Mouse (Mus musculus) C2C12 (cell line): ENCODE measurements around the gene Dmrtb1. TPM values are rescaled to one million over a fixed set of nuclear protein-coding genes. Genes with fewer than 3 reads are reported as not detected.
A peak's percentile ranks its signal among the peaks of the same experiment; 100 is the strongest.

ENCODE experiments used
- H3K27me3 ChIP-seq: one replicate; pipeline ENCODE4 v1.6.1; 2011; ENCODE audit not compliant: control insufficient read depth, insufficient read depth, insufficient read length
- H3K36me3 ChIP-seq: one replicate; pipeline ENCODE4 v1.6.1; 2011; ENCODE audit not compliant: control insufficient read depth, insufficient read depth
- H3K4me3 ChIP-seq: one replicate; pipeline ENCODE4 v1.5.1; 2011; ENCODE audit warnings: mild to moderate bottlenecking, control low read depth; ENCODE audit not compliant: poor library complexity, insufficient read depth, severe bottlenecking
- H3K79me2 ChIP-seq: one replicate; pipeline ENCODE4 v1.6.1; 2011; ENCODE audit not compliant: control insufficient read depth, insufficient read depth
- H3K79me3 ChIP-seq: one replicate; pipeline ENCODE4 v1.6.1; 2011; ENCODE audit warnings: low read depth, control low read depth
- H3ac ChIP-seq: one replicate; pipeline ENCODE3; 2011; ENCODE audit warnings: low read depth; ENCODE audit not compliant: control insufficient read depth, insufficient read length
- CEBPB ChIP-seq: IDR thresholded peaks from one replicate; pipeline ENCODE4 v1.6.1; 2011; ENCODE audit warnings: low read depth, mild to moderate bottlenecking, control low read depth, moderate library complexity
- CTCF ChIP-seq: IDR thresholded peaks from one replicate; pipeline ENCODE4 v1.5.1; 2011; ENCODE audit not compliant: control insufficient read depth, insufficient read depth, insufficient read length
- FOSL1 ChIP-seq: IDR thresholded peaks from one replicate; pipeline ENCODE4 v1.8.0; 2011; ENCODE audit warnings: mild to moderate bottlenecking, low read length; ENCODE audit not compliant: poor library complexity, insufficient read depth, severe bottlenecking
- MAX ChIP-seq: IDR thresholded peaks from one replicate; pipeline ENCODE4 v1.6.1; 2011; ENCODE audit warnings: mild to moderate bottlenecking, control low read depth
- MYOD1 ChIP-seq: IDR thresholded peaks from one replicate; pipeline ENCODE4 v1.6.1; 2011; ENCODE audit warnings: low read depth; ENCODE audit not compliant: control insufficient read depth, insufficient read length
- MYOG ChIP-seq: IDR thresholded peaks from one replicate; pipeline ENCODE4 v1.6.1; 2011; ENCODE audit not compliant: control insufficient read depth, insufficient read length; ENCODE audit errors: extremely low read depth
- USF1 ChIP-seq: IDR thresholded peaks from one replicate; pipeline ENCODE4 v1.6.1; 2011; ENCODE audit warnings: low read depth, mild to moderate bottlenecking, control low read depth, moderate library complexity
- polyA plus RNA-seq: library from polyadenylated mRNA; unstranded; fragments of >200 nt; fragmentation: generic; extraction: Trizol; gene quantifications from one replicate; pipeline ENCODE4 v1.2.1, GENCODE M21; 2012; ENCODE audit warnings: missing spikeins

Gene Dmrtb1
- polyA plus RNA-seq, 1 experiment = 0.05 TPM

GRCm38 (mm10) chr4:107693816-107694215, 9.8 kb upstream of the Dmrtb1 start:
- no peak for TF ChIP-seq FOSL1
- TF ChIP-seq MAX = no peak
- TF ChIP-seq MYOD1 = no peak
- no peak for TF ChIP-seq USF1
- TF ChIP-seq CTCF = no peak
- TF ChIP-seq MYOG = no peak
- Histone ChIP-seq H3ac (no peak overlapping the region), H3K36me3 (no peaks in the 10 kb centered on the region), H3K79me3 (no peaks in the 10 kb centered on the region), H3K79me2 (no peaks in the 10 kb centered on the region), H3K27me3 (peaks cover 38% of the 10 kb centered on the region), H3K4me3 (no peak overlapping the region)

- peaks cover 38% of the 10 kb centered on the region for H3K27me3 ChIP-seq
- no peaks in the 10 kb centered on the region for H3K36me3 ChIP-seq
- no peak overlapping the region for H3K4me3 ChIP-seq
- H3ac ChIP-seq = peak overlapping the region; percentile 24
- TF ChIP-seq FOSL1 (no peak), USF1 (no peak), MYOG (no peak), MYOD1 (no peak)
- no peaks in the 10 kb centered on the region for H3K79me3 ChIP-seq
- H3K79me2 ChIP-seq = no peaks in the 10 kb centered on the region
Observed at GRCm38 (mm10) chr4:107688213-107688612, 4.2 kb upstream of the Dmrtb1 start.

GRCm38 (mm10) chr4:107687127-107687526, 3.1 kb upstream of the Dmrtb1 start:
- TF ChIP-seq FOSL1 = no peak
- no peak for TF ChIP-seq MYOD1
- TF ChIP-seq MYOG = no peak
- TF ChIP-seq CEBPB = no peak
- Histone ChIP-seq H3K79me3 (no peaks in the 10 kb centered on the region), H3K79me2 (no peaks in the 10 kb centered on the region), H3K4me3 (no peak overlapping the region), H3K27me3 (peaks cover 27% of the 10 kb centered on the region), H3K36me3 (no peaks in the 10 kb centered on the region), H3ac (no peak overlapping the region)

DNA sequence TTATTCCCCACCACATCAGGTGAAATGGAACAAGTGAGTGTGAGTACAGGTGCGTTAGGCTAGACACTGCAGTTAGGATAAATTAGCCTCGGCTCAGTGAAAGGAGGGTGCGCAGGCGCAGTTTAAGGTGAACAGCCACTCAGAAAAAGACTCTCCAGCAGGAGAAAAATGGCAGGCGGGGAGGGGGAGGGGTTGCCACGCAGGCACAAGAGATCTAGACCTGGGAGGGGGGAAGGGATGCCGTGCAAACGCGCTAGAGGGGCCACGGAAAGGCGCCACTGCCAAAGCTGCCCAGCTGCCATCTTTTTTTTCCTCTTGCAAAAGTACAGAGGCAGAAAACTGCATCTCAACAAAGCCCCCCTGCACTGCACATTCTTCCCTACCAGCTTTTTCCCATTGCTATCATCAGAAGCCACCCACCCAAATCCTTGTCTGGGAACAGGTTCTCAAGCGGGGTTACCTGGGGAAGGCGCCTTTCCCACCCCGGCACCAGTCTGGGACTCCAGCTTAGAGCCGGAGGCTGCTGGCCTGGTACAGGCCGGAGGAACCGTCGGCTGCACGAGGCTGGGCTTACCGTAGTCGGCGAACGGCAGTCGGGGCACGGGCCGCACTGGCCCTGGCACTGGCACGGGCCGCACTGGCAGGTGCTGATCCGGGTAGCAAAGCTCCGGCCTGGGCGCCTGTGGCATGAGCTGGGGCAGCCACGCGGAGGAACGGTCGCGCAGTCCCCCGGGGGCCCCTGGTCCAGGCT, 849 bp downstream of the Dmrtb1 start:
- no peak overlapping the region for H3K4me3 ChIP-seq
- H3K36me3 ChIP-seq = no peaks in the 10 kb centered on the region
- no peaks in the 10 kb centered on the region for H3K79me2 ChIP-seq
- H3K79me3 ChIP-seq = no peaks in the 10 kb centered on the region
- TF ChIP-seq USF1 (no peak), CTCF (no peak), FOSL1 (no peak), CEBPB (no peak), MYOG (no peak), MAX (no peak), MYOD1 (no peak)
- peaks cover 59% of the 10 kb centered on the region for H3K27me3 ChIP-seq
- no peak overlapping the region for H3ac ChIP-seq

GRCm38 (mm10) chr4:107681099-107681849, 2.8 kb downstream of the Dmrtb1 start:
- no peak overlapping the region for H3ac ChIP-seq

More at GRCm38 (mm10) chr4:107681099-107681849, 2.8 kb downstream of the Dmrtb1 start:
- Histone ChIP-seq H3K27me3 (peaks cover 70% of the 10 kb centered on the region), H3K36me3 (no peaks in the 10 kb centered on the region), H3K4me3 (no peak overlapping the region), H3K79me3 (no peaks in the 10 kb centered on the region), H3K79me2 (no peaks in the 10 kb centered on the region)
- TF ChIP-seq USF1 (no peak), MYOG (no peak), MAX (no peak), CEBPB (no peak), CTCF (no peak), MYOD1 (no peak), FOSL1 (no peak)
